Mouse (Mus musculus) liver, embryonic 14.5 days (tissue): Measurements from ENCODE around the gene Tmem88.

Experiments used
- CTCF ChIP-seq: IDR thresholded peaks from 2 replicates; pipeline ENCODE4 v1.5.1; 2016; ENCODE audit warnings: antibody characterized with exemption, low read depth, control low read depth
- EP300 ChIP-seq: IDR thresholded peaks from 2 replicates; pipeline ENCODE4 v1.6.1; 2016; ENCODE audit warnings: antibody characterized with exemption, low read depth

- no peak for TF ChIP-seq CTCF
- TF ChIP-seq EP300: no peak
These were observed 18.4 kb downstream of the Tmem88 start for GRCm38 (mm10) chr11:69379600-69379999.
